Mouse (Mus musculus): ENCODE results near the gene Rbm44. TPM values are rescaled to one million over a fixed set of nuclear protein-coding genes. Genes with fewer than 3 reads are reported as not detected.
A peak's percentile ranks its signal among the peaks of the same experiment; 100 is the strongest.

Gene Rbm44
- polyA plus RNA-seq, 1 experiment from 2014 or later = 3.3 TPM

DNA sequence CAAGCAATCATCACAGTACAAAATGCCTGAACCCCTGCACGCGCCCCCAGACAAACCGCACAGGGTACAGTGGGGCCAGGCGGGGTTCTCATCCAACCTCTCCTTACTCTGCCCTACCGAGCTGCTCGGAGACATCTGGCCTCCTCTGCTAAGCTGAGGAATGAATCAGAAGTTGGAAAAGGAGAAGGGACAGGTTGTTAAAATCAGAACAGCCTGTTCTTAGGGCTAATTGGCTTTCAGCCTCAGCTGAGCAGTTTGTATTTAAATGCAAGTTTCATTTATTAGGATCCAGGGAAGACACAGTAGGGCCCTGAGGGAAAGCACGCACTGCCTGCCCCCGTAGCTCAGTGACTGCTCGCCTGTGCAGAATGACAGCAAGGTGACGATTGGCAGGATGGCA, 54.9 kb downstream of the Rbm44 start:
- Histone ChIP-seq H3K9me3 (ENCODE audit: control insufficient read depth, low read length) (no peaks in the 10 kb centered on the region), H3K36me3 (ENCODE audit: control insufficient read depth, insufficient read depth, low read length) (no peaks in the 10 kb centered on the region), H3K4me3 (ENCODE audit: control insufficient read depth in 1 of 2, insufficient read depth in 1 of 2, low read depth in 1 of 2, low read length in 2 of 2) (no peak overlapping the region), H3K9ac (ENCODE audit: low read length) (no peak overlapping the region), H3K27ac (replicated peaks in 1 of 2; ENCODE audit: control insufficient read depth in 1 of 2, insufficient read depth in 1 of 2, low read depth in 2 of 2, low read length in 2 of 2) (no peak overlapping the region), H3K4me2 (ENCODE audit: low read length) (no peak overlapping the region), H3K27me3 (ENCODE audit: control insufficient read depth, insufficient read depth, low read length) (no peaks in the 10 kb centered on the region), H3K4me1 (ENCODE audit: control insufficient read depth in 2 of 2, insufficient read depth in 2 of 2, low read length in 2 of 2) (peaks cover 2 to 5% of the 10 kb centered on the region in 2 experiments; a peak in 2 of 4 replicates)
- no peak for ATAC-seq (ENCODE audit: insufficient number of reproducible peaks, insufficient read depth, low FRiP score, low read depth)
- 87% methylated on average over 10 of the region's 10 CpGs for WGBS

DNA sequence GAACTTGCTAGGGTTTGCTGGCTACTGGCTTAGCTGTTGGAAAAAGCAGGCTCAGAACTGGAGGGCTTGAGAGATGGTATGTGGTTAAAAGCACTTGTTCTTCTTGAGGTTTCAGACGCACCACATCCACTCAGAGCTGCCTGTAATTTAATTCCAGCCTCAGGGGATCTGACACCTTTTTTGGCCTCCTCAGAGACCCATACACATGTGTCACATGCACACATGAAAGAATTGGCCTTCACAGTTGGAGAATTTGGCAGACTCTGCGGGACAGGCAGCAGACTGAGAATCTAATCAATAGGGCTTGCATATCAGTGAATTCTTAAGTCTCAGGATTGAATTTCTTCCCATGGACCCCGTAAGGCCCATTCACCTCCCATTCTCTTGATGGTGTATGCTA, 56.2 kb downstream of the Rbm44 start:
- no peak for ATAC-seq (ENCODE audit: insufficient number of reproducible peaks, insufficient read depth, low FRiP score, low read depth)
- WGBS = 42% methylated on average over 3 of the region's 3 CpGs

DNA sequence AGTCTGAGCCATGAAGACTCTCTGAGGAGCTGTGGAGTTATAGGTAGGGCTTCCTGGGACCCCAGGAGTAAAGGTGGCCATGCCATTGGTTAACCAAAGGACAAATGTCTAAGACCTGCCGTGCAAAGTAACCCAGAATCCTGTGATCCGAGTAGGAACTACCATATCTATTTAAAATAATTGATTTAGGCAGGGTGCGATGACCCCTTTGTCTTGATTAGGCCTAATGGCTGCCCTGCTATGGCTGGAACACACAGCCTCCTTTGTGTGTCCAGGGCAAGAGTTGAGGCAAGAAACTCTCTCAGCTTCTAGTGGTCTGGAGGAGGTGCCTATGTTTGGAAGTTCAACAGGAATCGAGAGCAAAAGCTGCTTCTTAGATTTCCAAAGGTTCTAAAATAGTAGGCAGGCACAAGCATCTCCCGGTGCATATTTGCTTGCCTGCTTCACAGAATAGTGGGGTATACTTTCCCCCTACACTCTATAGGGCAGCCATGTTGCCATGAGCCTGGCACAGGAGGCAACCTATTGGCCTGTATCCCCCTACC, 59.4 kb downstream of the Rbm44 start:
- Histone ChIP-seq H3K9ac (ENCODE audit: low read length) (no peak overlapping the region), H3K27ac (replicated peaks in 1 of 2; ENCODE audit: control insufficient read depth in 1 of 2, insufficient read depth in 1 of 2, low read depth in 2 of 2, low read length in 2 of 2) (no peak overlapping the region), H3K27me3 (ENCODE audit: control insufficient read depth, insufficient read depth, low read length) (no peaks in the 10 kb centered on the region), H3K36me3 (ENCODE audit: control insufficient read depth, insufficient read depth, low read length) (no peaks in the 10 kb centered on the region), H3K4me1 (ENCODE audit: control insufficient read depth in 2 of 2, insufficient read depth in 2 of 2, low read length in 2 of 2) (peaks cover 15 to 17% of the 10 kb centered on the region in 2 experiments), H3K9me3 (ENCODE audit: control insufficient read depth, low read length) (no peaks in the 10 kb centered on the region), H3K4me3 (ENCODE audit: control insufficient read depth in 1 of 2, insufficient read depth in 1 of 2, low read depth in 1 of 2, low read length in 2 of 2) (no peak overlapping the region), H3K4me2 (ENCODE audit: low read length) (no peak overlapping the region)
- no peak for ATAC-seq (ENCODE audit: insufficient number of reproducible peaks, insufficient read depth, low FRiP score, low read depth)
- 80% methylated on average over 5 of the region's 5 CpGs for WGBS

More for the DNA sequence above, 56.2 kb downstream of the Rbm44 start:
- H3K36me3 ChIP-seq (ENCODE audit: control insufficient read depth, insufficient read depth, low read length) = no peaks in the 10 kb centered on the region
- no peak overlapping the region for H3K9ac ChIP-seq (ENCODE audit: low read length)
- no peaks in the 10 kb centered on the region for H3K27me3 ChIP-seq (ENCODE audit: control insufficient read depth, insufficient read depth, low read length)
- H3K27ac ChIP-seq (replicated peaks in 1 of 2; ENCODE audit: control insufficient read depth in 1 of 2, insufficient read depth in 1 of 2, low read depth in 2 of 2, low read length in 2 of 2) = no peak overlapping the region
- peaks cover 2 to 5% of the 10 kb centered on the region in 2 experiments; a peak in 2 of 4 replicates for H3K4me1 ChIP-seq (ENCODE audit: control insufficient read depth in 2 of 2, insufficient read depth in 2 of 2, low read length in 2 of 2)
- no peak overlapping the region for H3K4me2 ChIP-seq (ENCODE audit: low read length)
- no peak overlapping the region for H3K4me3 ChIP-seq (ENCODE audit: control insufficient read depth in 1 of 2, insufficient read depth in 1 of 2, low read depth in 1 of 2, low read length in 2 of 2)
- no peaks in the 10 kb centered on the region for H3K9me3 ChIP-seq (ENCODE audit: control insufficient read depth, low read length)

DNA sequence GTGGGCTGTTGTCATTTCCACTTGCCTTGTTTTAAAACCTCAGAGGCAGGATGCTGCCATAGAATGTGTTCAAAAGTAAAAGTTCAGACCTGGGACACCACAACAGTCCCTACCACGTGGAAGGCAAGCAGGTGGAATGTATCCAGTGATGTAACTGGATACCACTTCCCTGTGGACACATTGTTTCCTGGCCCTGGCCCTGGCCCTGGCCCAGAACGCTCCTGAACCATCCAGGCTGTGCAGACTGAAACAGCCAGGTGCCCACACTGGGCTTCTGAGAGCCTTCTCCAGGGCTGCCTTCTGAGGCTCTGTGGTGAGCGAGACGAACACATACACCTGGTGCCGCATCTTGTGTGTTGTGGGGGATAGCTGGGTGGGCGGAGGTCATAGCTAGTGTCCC, 60.8 kb downstream of the Rbm44 start:
- Histone ChIP-seq H3K4me1 (ENCODE audit: control insufficient read depth in 2 of 2, insufficient read depth in 2 of 2, low read length in 2 of 2) (peaks cover 27 to 29% of the 10 kb centered on the region in 2 experiments), H3K4me3 (ENCODE audit: control insufficient read depth in 1 of 2, insufficient read depth in 1 of 2, low read depth in 1 of 2, low read length in 2 of 2) (no peak overlapping the region), H3K9ac (ENCODE audit: low read length) (no peak overlapping the region), H3K27me3 (ENCODE audit: control insufficient read depth, insufficient read depth, low read length) (no peaks in the 10 kb centered on the region), H3K36me3 (ENCODE audit: control insufficient read depth, insufficient read depth, low read length) (no peaks in the 10 kb centered on the region), H3K27ac (replicated peaks in 1 of 2; ENCODE audit: control insufficient read depth in 1 of 2, insufficient read depth in 1 of 2, low read depth in 2 of 2, low read length in 2 of 2) (no peak overlapping the region), H3K9me3 (ENCODE audit: control insufficient read depth, low read length) (no peaks in the 10 kb centered on the region), H3K4me2 (ENCODE audit: low read length) (no peak overlapping the region)
- ATAC-seq (ENCODE audit: insufficient number of reproducible peaks, insufficient read depth, low FRiP score, low read depth) = no peak
- WGBS = 78% methylated on average over 6 of the region's 6 CpGs

DNA sequence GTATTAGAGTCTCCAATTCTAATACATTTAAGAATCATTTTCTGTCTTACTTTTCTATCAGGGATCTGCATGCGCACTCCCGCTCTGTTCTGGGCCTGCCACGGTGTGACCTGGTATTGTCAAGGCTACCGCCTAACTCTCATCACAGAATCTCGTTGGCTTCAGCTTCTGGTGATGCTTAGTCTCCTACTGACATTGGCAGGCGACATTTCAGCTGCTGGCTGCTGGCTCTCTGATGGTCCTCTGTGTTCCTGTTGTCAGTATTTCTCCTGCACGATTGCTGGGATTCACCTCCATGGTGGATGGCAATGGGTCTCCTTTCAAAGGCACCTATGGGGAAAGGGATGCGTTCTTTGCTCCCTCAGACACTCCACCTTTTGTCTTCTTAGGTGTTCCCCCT, 61.4 kb downstream of the Rbm44 start:
- Histone ChIP-seq H3K9ac (ENCODE audit: low read length) (no peak overlapping the region), H3K4me2 (ENCODE audit: low read length) (no peak overlapping the region), H3K27ac (replicated peaks in 1 of 2; ENCODE audit: control insufficient read depth in 1 of 2, insufficient read depth in 1 of 2, low read depth in 2 of 2, low read length in 2 of 2) (no peak overlapping the region), H3K4me1 (ENCODE audit: control insufficient read depth in 2 of 2, insufficient read depth in 2 of 2, low read length in 2 of 2) (peaks cover 32 to 34% of the 10 kb centered on the region in 2 experiments), H3K4me3 (ENCODE audit: control insufficient read depth in 1 of 2, insufficient read depth in 1 of 2, low read depth in 1 of 2, low read length in 2 of 2) (no peak overlapping the region), H3K9me3 (ENCODE audit: control insufficient read depth, low read length) (no peaks in the 10 kb centered on the region), H3K27me3 (ENCODE audit: control insufficient read depth, insufficient read depth, low read length) (no peaks in the 10 kb centered on the region), H3K36me3 (ENCODE audit: control insufficient read depth, insufficient read depth, low read length) (no peaks in the 10 kb centered on the region)
- ATAC-seq (ENCODE audit: insufficient number of reproducible peaks, insufficient read depth, low FRiP score, low read depth) = no peak
- 76% methylated on average over 8 of the region's 8 CpGs for WGBS

DNA sequence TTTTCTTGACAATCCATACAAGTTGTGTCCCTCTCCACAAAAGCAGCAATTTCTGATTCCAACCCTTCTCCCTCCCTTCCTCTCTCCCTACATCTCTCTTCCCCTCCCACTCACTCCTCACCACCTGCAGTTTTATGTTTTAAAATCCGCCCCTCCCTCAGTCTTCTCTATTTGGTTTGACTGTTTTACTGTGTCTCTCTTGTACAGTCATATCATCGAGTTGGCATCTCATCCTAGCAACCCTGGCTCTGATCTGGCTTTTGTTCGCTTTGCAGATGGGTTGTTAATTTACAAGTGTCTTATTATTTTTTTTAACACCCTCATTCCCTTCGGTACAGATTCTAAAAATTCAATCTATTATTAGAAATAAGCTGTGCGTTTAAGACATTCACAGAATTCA, 62.0 kb downstream of the Rbm44 start:
- no peak overlapping the region for H3K4me2 ChIP-seq (ENCODE audit: low read length)
- H3K4me3 ChIP-seq (ENCODE audit: control insufficient read depth in 1 of 2, insufficient read depth in 1 of 2, low read depth in 1 of 2, low read length in 2 of 2) = no peak overlapping the region
- H3K4me1 ChIP-seq (ENCODE audit: control insufficient read depth in 2 of 2, insufficient read depth in 2 of 2, low read length in 2 of 2) = peaks cover 38 to 39% of the 10 kb centered on the region in 2 experiments
- no peak for ATAC-seq (ENCODE audit: insufficient number of reproducible peaks, insufficient read depth, low FRiP score, low read depth)
- H3K27ac ChIP-seq (replicated peaks in 1 of 2; ENCODE audit: control insufficient read depth in 1 of 2, insufficient read depth in 1 of 2, low read depth in 2 of 2, low read length in 2 of 2) = no peak overlapping the region
- H3K36me3 ChIP-seq (ENCODE audit: control insufficient read depth, insufficient read depth, low read length) = no peaks in the 10 kb centered on the region
- H3K9me3 ChIP-seq (ENCODE audit: control insufficient read depth, low read length) = no peaks in the 10 kb centered on the region
- no peak overlapping the region for H3K9ac ChIP-seq (ENCODE audit: low read length)
- 64% methylated on average over 5 of the region's 5 CpGs for WGBS
- H3K27me3 ChIP-seq (ENCODE audit: control insufficient read depth, insufficient read depth, low read length) = no peaks in the 10 kb centered on the region

DNA sequence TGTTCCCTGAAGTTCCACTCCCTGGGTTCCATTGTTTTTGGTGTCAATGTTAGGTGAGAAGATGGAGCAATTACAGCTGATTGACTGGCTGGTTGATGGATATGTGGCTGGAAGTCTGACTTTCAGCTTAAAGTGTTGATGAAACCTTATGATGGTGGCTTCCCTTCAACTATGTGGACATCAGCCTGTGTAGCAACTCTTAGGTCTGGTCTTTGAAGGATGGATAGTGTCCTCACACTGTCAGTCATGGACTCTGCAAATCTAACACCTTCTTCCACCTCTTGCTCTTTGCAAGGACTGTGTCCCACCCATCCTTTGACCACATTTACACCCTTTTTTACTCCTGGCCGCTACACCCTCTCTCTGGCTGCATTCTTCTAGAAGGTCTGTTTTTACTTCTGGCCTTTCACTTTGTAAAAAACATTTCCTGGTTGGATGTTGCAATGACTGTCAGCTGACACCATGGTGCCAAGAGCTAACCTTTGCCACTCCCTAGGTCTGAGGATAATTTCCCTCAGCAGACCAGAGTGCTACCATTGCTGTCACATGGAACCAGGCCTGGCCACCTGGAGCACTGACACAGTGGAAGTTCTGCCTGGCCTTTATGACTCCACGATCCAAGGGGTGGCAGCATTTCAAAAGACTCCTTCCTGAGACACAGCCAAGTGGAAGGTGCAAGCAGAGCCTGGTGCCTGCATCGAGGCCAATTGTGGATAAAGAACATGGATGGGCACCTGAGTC, 62.6 kb downstream of the Rbm44 start:
- Histone ChIP-seq H3K27me3 (ENCODE audit: control insufficient read depth, insufficient read depth, low read length) (no peaks in the 10 kb centered on the region), H3K9me3 (ENCODE audit: control insufficient read depth, low read length) (no peaks in the 10 kb centered on the region), H3K4me2 (ENCODE audit: low read length) (no peak overlapping the region), H3K27ac (replicated peaks in 1 of 2; ENCODE audit: control insufficient read depth in 1 of 2, insufficient read depth in 1 of 2, low read depth in 2 of 2, low read length in 2 of 2) (0 out of 4 replicates have a peak overlapping the region, but pooled peaks of 1 of the 2 experiments have one; percentile 97), H3K9ac (ENCODE audit: low read length) (no peak overlapping the region), H3K36me3 (ENCODE audit: control insufficient read depth, insufficient read depth, low read length) (no peaks in the 10 kb centered on the region), H3K4me3 (ENCODE audit: control insufficient read depth in 1 of 2, insufficient read depth in 1 of 2, low read depth in 1 of 2, low read length in 2 of 2) (no peak overlapping the region), H3K4me1 (ENCODE audit: control insufficient read depth in 2 of 2, insufficient read depth in 2 of 2, low read length in 2 of 2) (peaks cover 43 to 44% of the 10 kb centered on the region in 2 experiments)
- WGBS = 77% methylated on average over 3 of the region's 3 CpGs
- no peak for ATAC-seq (ENCODE audit: insufficient number of reproducible peaks, insufficient read depth, low FRiP score, low read depth)

Data from heart, embryonic 14.5 days (tissue).